Mouse (Mus musculus): Measurements from ENCODE around the gene Tmem199.
A peak's percentile ranks its signal among the peaks of the same experiment; 100 is the strongest.

Gene Tmem199

DNA sequence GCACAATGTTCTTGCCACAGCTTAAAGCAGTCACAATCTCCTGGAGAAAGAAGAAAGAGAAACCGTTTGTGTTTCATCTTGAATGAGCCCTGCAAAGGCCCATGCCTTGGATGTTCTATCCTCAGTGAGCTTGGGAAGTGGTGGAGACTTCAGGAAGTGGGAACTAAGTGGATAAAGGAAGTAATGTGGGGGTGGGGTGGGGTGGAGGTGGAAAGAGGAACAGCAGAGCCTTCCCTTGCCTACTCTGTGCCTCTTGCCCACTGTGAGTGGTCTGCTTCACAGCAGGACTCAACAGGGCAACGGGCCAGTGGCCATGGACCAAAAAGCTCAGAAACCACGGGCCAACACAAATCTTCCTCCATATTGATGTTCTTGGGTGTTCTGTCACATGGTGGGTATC, 36.7 kb downstream of the Tmem199 start:
- DNase-seq (ENCODE audit: low spot score), result no peak

DNA sequence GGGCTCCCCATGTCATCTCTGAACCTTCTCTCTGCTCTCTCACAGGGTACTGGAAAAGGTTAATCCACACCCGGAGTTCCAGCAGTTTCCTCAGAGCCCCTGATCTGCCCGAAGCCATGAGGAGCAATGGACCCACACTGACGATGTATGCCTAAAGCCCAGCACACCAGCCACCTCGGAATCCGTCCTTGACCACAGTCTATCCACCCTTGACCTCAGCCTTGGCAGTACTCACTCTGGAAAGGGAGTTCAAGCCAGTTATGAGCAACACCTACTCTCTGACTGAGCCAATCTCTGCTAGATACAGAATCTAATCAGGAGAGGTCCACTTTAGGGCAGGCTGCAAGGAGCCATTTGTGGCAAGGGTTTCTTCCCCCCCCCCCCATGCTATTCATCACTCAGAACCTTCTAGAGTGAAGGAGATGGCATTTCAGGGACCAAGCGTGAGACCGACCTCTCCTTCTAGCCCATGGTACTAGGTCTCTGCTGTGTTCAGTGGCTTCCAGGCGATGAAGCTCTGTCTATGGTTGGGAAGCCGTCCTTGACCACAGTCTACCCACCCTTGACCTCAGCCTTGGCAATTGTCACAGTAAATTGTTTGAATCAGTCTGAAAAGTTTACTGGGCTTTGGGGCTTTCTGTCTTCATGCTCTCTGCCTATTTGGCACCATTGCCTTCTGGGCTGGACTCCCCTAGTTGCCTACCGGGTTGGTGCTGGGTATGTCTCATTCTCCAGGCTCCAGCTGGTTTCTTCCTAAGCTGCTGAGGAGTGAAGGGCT, 40.5 kb downstream of the Tmem199 start:
- no peak for DNase-seq (ENCODE audit: low spot score)

DNA sequence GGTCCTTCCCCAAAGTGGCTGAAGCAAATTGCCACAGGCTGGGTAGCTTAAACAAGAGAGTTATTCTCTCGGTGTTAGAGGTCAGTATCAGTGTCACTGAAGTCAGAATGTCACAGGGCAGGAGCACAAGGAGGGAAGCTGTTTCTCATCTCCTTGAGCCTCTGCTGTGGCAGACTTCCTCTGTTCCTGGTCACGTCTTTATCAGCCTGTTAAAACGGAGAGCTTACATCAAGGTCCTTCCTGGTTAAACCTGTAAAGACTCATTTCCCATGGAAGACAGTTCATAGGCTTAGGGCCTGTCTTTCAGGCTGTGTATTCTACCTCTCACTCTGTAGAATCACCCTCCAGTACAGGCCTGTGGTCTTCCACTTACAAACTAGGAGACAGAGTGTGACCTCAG, 44.0 kb downstream of the Tmem199 start:
- no peak for DNase-seq (ENCODE audit: low spot score)

DNA sequence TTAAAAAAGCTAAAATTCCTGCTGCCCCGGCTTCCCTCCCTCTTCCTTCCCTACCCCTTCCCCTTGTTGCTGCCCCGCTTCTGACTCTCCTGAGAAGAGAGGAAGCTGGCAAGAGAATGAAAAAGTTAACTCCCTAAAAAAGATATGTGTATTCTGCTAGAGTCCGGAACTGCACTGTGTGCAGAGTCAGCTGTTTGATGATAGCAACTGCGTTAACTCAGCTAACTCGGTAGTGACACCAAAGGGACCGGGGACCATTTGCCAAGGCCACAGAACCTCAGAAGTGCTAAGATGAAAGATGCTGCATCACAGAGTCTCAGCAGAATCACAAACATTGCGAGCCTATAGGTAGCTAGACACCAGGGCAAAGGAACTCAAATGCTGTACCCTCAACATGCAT, 44.5 kb downstream of the Tmem199 start:
- DNase-seq (ENCODE audit: low spot score), result no peak

DNA sequence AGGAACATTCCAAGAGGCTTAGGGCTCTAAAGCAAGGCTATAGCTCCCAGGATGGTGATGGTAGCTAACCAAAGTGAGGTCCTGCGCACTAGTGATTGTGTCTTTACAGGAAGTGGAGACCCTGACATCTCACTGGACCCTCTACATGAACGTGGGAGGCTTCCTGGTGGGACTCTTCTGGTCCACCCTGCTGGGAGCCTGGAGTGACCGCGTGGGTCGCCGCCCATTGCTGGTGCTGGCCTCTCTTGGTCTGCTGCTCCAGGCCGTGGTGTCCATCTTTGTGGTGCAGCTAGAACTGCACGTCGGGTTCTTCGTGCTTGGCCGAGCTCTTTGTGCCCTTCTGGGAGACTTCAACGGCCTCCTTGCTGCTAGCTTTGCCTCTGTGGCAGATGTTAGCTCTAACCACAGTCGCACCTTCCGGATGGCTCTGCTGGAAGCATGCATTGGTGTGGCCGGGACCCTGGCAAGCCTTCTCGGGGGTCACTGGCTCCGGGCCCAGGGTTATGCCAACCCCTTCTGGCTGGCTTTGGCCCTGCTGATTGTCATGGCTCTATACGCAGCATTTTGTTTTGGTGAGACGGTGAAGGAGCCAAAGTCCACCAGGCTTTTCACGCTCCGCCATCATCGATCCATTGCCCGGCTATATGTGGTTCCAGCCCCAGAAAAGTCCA, 45.6 kb downstream of the Tmem199 start:
- no peak for DNase-seq (ENCODE audit: low spot score)

DNA sequence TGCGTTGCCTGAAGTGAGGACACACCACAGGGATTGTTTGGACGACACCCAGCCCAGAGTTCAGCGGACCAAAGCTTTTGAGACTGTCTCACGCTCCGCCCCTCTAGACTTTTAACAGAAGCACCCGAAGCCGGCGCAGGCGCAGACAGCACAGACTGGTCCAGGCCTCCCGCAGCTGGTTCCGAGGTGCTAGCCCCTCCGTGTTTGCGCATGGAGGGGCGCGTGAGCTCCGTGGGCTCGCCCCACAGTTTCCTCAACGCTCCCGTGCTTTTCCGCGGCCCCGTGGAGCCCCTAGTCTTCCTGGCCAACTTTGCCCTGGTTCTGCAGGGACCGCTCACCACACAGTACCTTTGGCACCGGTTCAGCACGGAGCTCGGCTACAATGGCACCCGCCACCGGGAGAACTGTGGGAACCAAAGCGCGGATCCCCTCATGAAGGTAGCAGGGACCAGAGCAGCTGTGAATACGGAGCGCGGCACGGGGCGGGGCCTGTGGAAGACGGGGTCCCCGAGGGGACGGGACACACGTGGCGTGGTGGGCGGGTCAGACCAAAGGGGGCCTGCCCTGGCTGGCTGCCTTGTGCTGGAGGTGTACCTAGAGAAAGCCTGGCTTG, 46.3 kb downstream of the Tmem199 start, which contains the start of gene Slc46a1:
Slc46a1 (plus strand) TSS at position 130 of the 613 bp plus-strand sequence.
- DNase-seq (ENCODE audit: low spot score), result peak; percentile 33

DNA sequence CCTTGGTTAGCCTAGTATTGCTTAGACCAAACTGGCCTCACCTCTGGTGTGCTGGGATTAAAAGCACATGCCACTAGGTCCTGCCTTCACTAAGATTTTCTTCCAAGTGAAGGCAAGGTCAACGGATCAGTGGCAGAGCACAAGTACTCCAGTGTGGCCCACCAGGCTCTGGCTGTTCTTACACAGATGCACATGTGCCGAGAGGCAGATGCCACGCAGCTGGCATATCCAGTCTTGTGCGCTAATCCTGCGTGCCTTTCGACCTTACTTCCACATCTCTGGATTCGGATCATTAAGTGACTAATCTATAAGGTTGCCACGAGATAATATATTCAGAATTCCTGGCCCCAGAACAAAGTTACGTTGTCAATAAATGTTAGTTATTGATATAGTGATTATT, 46.9 kb downstream of the Tmem199 start:
- no peak for DNase-seq (ENCODE audit: low spot score)

DNA sequence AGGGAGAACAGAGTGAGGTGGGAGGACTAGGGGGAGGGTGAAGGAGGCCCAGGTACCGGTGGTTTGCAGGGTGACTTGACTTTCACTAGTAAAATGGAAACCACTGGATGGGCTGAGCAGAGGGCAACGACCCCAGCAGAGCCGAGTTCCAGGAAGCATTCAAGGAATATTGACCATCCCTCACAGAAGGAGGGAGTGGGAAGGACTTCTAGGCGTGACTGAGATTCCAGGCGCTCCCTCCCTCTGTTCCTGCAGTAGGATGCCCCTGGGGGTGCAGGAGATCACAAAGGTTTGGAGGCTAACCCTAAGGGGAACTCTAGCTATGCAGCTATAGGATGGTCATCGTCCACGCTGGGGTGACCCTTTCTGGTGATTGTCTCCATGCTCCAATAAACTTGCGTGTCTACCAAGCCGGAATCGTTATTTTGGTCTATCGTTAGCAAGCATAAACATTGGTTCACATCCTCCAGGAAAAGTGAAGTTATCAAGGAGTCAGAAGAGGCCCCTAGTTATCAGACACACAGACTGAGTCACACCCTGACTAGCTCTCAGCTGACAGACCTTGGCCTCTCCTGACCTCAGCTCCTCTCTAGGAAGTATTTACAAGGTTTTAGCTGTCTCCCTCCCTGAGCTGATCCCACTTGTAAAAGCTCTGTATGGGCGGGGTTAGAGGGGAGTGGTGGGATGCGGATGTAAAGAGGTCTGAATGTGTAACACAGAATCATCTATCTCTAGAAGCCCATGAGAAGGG, 48.5 kb downstream of the Tmem199 start:
- DNase-seq (ENCODE audit: low spot score), result no peak

DNA sequence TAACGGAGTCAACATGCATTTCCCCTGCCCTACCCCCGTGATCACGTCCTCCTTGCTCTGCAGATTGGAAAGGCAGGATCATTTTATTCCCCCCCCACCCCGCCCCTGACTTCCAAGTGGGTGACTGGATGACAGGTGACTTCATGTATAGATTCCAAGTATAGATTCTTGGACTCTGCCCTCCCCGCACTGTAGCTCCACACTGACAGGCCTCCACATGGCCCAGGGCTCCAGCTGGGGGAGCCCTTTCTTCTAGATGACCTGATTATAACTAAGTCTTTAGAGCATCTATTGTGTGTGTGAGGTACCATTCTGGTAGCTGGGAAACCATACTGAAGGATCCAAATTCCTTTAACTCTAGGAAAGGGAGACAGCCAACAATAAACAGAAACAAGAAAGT, 49.3 kb downstream of the Tmem199 start:
- no peak for DNase-seq (ENCODE audit: low spot score)

DNA sequence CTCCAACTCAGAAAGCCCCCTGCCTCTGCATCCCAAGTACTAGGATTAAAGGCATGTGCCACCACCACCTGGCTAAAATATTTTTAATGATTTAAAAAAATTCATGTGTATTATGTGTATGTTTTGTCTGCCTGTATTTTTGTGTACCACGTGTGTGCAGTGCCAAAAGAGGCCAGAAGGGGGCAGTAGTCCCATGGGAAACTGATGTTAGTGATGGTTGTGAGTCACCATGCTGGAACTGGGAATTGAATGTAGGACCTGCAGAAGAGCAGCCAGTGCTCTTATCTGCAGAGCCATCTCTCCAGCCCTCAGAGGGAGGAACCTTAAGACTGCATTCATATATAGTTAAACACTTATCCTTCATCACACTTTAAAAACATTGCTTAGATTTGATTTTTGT, 50.1 kb downstream of the Tmem199 start:
- no peak for DNase-seq (ENCODE audit: low spot score)

DNA sequence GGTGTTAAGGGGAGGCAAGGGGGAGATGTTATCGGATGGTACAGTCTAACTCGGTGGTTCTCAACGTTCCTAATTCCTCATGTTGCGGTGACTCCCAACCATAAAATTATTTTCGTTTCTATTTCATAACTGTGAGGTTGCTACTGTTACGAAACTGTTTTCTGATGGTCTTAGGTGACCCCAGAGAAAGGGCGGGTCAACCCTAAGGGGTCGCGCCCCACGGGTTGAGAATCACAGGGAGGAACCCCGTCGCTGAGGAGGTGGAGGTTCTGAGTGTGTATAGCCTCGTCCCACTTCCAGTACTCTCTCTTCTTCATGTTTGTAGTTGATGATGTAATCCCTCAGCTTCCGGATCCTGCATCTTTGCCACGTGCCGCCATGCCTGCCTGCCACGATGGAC, 53.2 kb downstream of the Tmem199 start:
- DNase-seq (ENCODE audit: low spot score), result no peak
